Mouse (Mus musculus) T-cell, adult 2 months (primary cell): ENCODE data around the gene 4930438A08Rik.
"Not testable (repeated sequence)": the region's sequence is repeated elsewhere in the genome, so short reads cannot be mapped to it uniquely, and the experiment has no call there.

ENCODE experiments used
- DNase-seq: peaks from one replicate; pipeline ENCODE4 v3.0.0; 2022; ENCODE audit warnings: low spot score

The 4930438A08Rik gene

GRCm38 (mm10) chr11:58274572-58274971 is at the start of gene 4930438A08Rik:
Gene 4930438A08Rik (plus strand): TSS chr11:58274799.
- no peak for DNase-seq

DNA sequence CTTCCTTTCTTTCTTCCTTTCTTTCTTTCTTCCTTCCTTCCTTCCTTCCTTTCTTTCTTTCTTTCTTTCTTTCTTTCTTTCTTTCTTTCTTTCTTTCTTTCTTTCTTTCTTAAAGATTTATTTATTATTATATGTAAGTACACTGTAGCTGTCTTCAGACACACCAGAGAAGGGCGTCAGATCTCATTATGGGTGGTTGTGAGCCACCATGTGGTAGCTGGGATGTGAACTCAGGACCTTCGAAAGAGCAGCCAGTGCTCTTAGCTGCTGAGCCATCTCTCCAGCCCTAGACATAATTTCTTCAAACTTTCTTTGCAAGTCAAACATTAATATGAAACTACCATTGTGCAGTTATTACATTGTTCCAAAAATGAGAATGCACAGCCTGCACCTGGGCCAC is 49.7 kb upstream of the 4930438A08Rik start:
- not testable (repeated sequence) for DNase-seq

DNA sequence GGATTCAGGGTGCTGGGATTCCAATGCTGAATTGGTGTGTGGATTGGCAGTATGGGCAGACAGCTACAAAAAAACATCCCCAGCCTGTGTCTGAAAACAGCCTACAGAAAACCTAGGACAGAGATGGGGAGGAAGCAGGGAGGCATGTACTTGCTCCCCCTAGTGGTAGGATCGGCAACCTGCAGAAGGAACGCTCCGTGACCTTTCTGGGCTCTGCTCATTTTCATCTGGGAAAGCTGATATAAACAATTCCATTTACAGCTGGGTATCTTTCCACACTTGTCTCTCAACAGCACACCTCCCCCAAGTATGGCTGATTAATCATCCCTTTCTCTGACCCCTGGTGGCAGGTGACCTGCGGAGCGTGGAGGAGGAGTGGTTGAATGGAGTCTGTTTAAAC is 48.9 kb upstream of the 4930438A08Rik start:
- DNase-seq: peak; percentile 71

DNA sequence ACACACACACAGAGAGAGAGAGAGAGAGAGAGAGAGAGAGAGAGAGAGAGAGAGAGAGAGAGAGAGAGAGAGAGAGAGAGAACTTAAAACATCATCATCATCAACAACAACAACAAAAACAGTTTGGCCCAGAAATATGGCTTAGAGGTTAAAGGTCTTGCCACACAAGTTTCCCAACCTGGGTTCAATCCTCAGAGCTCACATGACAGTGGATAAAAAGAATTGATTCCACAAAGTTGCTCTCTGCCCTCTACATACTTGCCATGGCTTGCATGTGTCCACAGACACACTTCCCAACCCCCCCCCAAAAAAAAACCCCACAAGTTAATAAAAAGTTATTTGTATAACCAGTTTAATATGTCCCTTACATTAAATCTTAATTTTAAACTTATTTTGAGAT is 48.2 kb upstream of the 4930438A08Rik start:
- DNase-seq: no peak

DNA sequence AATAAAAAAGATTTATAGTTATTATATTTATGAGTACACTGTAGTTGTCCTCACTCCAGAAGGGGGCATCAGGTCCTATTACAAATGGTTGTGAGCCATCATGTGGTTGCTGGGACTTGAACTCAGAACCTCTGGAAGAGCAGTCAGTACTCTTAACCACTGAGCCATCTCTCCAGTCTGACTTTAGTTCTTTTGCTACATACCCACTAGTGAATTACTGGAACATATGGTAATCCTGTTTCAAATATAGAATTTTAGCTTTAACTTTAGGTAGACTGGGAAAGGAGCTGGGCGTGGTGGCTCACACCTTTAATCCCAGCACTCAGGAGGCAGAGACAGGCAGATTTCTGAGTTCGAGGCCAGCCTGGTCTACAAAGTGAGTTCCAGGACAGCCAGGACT is 46.6 kb upstream of the 4930438A08Rik start:
- not testable (repeated sequence) for DNase-seq

DNA sequence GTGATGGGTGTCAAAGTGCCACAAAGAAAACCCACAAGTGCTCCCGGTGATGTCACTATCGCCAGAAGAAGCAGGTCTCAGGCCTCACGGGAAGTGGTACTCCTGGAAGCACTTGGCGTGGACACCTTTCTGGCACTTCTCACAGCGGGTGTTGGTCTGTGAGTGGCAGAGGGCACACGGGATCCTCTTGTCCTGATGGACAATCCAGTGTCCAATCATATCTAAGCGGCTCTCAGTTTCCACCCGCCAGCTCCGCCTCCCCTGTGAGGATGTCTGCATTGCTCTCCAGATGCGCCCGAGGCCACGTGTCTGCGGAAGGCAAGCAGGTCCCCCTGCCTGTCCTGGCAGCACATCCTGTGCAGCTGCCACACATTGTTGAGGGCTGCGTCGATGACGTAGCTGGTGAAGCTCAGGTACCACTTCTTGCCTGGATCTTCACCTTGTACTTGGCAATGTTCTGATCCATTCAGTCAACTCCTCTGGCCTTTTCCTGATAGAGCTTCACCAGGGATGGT is 44.1 kb upstream of the 4930438A08Rik start:
- DNase-seq: peak; percentile 66

DNA sequence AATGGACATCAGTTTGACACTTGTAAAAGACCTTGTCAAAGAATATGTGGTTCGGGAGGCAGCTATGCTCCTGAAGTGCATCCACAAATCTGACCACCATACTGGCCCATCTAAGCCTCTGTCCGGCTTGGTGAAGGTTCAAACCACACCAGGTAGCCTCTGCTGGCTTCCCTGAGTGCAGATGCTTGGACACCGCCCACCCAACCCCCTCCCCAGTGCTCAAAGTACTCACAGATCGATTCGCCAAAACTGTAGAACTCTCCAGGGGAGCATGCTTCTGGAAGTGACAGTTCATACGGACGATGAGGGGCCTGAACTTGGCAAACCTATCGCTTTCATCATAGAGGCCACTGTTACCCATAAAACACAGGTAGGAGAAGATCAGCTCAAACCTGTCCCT is 43.4 kb upstream of the 4930438A08Rik start:
- no peak for DNase-seq

- DNase-seq: not testable (repeated sequence)
Measured at GRCm38 (mm10) chr11:58234551-58234950, 40.0 kb upstream of the 4930438A08Rik start.

DNA sequence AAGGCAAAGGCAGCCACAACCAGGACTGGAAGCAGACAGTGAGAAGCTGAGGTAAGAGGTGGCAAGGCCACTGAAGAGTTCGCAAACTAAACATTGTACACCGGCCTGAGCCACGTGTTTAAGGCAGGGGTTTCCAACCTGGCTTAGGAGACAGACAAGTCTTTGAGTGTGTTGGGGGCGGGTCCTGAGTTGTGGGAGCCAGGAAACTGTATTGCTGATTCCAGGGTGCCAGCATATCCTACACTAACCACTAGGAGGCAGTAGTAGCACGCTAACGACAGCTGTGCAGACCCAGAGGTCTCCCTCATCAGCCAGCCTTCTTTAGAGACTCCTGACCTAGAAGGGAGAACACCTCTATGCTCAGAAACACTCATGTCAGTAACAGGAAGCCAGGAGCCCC is 39.4 kb upstream of the 4930438A08Rik start:
- DNase-seq: peak; percentile 73

DNA sequence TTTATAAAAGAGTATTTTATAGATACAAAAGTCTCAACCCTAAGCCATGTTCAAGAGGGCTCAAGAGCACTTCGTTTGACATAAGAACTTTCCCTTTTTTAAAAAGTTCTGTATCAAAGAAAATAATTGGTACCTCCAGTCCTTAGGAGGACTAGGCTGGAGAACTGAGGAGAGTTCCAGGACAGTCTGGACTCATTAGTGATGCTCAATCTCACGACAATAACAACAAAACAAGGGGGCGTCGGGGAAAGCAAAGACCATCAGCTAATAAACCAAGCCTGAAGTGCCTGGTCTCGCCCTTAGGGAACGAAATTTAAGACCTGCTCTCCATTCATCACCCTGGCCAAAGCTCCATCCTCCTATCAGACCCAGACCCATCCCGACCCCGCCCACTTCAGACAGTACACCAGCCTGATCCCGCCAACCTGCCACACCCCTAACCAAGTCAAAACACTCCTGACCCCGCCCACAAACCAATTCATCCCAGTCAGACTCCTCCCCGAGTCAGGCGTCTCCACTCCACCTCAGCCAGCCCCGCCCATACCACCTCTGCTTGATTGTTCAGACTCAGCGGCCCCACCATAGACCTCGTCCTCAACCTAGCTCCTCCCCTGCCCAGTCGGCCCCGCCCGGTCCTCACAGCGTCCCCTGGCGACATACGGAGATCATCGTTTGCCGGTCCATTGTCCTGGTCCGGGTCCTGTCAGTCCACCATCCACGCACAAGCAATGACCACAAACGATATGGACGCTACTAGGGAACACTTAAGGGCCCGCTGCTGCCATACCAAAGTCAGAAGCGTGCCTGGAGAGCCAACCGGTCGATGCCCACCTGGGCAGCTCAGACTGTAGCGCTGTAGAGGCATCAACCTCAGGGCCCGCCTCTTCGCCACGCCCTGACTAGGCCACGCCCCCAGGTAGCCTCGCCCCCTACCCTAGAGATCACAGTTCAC is 35.5 kb upstream of the 4930438A08Rik start:
- peak; percentile 71 for DNase-seq

DNA sequence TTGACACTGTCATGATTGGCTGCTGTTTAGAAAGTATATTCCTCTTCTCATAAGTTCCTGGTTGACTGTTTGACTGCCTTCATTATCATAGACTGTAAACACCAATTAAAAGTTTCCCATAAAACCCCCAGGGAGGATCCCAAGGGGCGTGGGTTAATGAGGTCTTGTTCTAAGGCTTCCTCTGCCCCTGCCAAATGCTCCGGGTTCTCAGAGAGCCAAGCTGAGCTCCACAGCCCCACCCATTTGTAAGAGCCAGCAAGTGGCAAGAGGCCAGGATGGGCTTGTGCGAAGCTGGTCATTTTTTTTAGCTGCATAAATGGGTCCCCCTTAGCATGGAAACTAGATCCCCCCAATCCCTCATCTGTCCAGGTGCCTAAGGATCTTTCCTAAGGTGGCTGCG is 27.3 kb upstream of the 4930438A08Rik start:
- no peak for DNase-seq

DNA sequence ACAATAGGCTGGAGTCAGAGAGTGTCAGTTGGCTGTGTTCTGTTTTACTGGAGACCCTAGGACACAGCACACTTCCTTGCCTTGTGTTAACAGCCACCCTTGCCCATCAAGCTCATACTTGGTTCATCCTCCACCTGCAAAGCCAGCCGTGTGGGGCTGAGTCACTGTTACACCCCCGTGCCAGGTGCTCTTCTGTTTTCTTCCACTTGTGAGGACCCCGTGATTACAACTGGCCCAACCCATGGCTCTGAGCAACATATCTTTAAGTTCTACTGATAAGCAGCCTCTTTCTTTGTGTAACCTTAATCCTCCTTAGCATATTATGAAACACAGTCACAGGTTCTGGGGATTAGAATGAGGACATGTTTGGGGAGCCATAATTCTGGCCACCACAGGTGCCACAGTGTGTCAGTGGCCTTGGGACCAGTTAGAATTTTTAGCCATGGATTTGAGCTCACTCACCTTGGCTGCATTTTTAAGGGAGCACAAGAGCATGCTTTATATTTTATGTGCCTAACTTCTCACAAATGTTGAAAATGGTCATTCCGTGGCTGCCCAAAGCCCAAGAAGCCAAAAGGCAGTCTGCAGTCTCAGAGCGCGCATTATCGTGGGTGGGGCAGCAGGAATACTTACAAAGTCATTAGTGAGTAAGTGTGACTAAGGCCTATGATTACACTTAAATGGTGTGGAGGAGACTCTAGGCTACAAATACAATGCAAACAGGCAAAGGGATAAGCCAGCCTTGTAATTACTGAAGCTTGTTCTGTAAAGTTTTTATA is 25.2 kb upstream of the 4930438A08Rik start:
- DNase-seq: no peak

DNA sequence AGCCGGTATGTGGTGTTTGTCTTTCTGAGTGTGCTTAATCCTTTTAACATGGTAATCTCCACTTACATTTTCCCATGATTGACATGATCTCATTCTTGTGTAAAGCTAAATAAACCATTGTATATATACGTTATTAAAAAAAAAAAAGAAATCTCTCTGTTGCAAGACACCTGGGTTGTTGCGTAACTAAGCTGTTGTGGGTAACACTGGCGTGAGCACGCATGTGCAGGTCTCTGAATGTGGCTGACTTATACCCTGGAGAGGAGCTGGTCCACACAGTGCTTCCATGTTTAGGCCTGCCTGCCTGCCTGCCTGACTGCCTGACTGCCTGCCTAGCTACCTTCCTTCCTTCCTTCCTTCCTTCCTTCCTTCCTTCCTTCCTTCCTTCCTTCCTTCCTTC is 24.0 kb upstream of the 4930438A08Rik start:
- no peak for DNase-seq

DNA sequence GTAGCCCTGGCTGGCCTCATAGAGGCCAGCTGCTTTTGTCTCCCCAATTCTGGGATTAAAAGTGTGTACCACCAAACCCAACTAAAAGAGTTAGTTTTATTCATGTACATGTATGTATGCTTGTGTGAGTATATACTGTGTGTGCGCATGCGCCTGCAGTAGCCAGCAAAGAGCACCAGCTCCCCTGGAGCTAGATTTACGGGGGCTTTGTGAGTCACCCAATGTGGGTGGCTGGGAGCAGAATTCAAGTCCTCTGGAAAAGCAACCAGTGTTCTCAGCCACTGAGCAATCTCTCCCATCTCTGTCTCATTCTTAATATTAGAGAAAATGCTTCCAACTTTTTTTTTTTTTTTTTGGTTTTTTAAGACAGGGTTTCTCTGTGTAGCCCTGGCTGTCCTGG is 20.2 kb upstream of the 4930438A08Rik start:
- DNase-seq: no peak

- DNase-seq: no peak
Measured at GRCm38 (mm10) chr11:58257816-58258215, 16.8 kb upstream of the 4930438A08Rik start.

DNA sequence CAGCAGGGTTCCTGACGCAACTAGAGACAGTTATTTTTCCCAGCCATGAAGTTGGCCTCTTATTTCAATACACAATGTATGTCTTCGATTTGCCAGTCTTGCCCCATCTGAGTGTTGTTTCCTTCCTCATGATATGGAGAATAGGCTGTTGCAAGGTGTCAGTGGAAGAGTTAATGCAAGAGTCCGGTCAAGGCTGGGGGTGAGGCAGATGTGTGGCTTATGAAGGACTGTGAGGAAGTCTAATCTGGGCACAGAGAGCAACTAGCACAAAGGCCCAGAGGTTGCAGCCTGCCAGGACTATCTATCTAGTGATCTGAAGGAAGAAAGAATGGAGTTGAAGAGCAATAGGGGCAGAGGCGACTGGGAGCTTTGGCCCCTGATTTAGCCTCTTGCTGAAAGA is 14.4 kb upstream of the 4930438A08Rik start:
- DNase-seq: no peak

DNA sequence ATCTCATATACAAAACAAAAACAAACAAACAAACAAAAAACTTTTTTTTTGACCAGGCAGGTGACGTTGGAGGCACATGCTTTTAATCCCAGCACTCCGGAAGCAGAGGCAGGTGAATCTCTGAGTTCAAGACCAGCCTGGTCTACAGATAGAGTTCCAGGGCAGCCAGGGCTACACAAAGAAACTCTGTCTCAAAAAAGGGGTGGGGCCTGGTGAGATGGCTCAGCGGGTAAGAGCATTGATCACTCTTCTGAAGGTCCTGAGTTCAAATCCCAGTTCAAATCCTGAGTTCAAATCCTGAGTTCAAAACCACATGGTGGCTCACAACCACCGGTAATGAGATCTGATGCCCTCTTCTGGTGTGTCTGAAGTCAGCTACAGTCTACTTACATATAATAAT is 12.8 kb upstream of the 4930438A08Rik start:
- no peak for DNase-seq

- DNase-seq: no peak
Measured at GRCm38 (mm10) chr11:58262336-58262735, 12.3 kb upstream of the 4930438A08Rik start.

GRCm38 (mm10) chr11:58263516-58263915 is 11.1 kb upstream of the 4930438A08Rik start:
- no peak for DNase-seq

DNA sequence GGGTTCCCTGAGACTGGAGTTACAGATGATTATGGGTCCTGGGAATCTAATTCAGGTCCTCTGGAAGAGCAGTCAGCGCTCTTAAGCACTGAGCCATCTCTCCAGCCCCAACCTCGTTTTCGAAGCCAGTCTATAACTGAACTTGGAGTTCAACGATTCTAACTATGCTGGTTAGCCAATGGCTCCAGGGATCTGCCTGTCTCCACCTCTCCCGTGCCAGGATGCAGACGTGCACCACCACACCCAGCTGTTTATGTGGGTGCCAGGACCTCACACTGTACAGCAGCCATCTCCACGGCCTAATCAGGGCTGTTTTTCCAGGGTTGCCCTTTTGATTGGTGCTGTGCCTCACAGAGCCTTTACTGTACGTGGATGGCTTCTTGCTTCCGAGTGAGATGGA is 10.1 kb upstream of the 4930438A08Rik start:
- no peak for DNase-seq

DNA sequence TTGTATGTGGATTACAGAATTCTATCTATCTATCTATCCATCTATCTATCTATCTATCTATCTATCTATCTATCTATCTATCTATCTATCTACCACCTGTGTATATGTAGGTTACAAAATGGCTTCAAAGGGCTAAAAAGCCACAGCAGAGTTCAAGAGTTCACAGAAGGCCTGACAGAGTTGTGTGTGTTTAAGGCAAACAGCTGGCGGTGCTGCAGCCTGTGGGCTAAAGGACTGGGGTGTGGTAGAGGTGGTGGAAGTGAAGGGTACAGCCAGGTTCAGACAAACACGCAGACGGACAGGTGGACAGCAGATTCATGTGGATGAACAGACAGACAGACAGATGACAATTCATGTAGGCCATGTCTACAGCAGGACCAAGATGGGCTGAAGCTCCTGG is 6.3 kb upstream of the 4930438A08Rik start:
- no peak for DNase-seq

DNA sequence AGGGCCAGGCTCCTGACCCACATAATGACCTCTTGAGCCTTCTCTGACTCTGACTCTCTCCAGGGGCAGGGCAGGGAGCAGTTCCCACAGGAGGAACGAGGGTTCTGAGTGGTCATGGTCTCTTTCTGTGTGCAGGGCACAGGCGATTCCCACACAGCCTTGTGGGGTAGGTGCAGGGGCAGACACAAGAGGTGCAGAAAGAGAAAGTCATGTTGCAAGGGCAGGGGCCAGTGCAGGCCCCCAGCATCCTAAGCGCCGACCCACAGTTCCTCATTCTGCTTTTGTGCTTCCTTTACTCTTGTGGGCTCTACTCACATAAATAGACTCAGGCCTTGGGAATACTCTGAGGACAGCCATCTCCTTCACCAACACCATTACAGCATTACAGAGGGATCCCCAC is 1.2 kb downstream of the 4930438A08Rik start:
- no peak for DNase-seq

DNA sequence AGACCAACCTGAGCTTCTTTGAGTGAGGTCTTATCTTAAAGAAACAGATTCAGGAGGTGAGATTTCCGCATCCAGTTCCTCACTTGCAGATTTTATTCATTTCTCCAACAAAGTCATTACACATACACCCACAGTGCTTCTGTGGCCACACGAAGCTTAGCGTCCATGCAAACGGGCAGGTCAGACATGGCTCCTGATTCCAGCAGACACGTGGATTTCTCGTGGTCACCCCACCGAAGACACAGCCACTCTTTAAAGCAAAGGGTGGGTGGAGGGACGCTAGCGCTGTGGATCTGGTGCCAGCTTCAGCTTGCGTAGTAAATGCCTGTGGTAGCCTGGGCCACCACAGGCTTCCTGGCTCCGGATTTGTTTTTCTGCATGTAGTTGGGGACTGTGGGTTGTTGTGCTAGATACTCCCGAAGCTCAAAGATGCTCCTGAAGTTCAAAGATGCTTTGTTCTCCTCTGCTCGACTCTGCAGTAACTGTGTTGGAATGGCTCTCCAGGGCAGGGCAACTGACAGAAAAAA is 7.4 kb downstream of the 4930438A08Rik start:
- peak; percentile 53 for DNase-seq
